In genomic region chr9:88437342-88438236, GRCm38 (mm10) we compare ENCODE assay signal across 9 mouse cellular contexts. TPM values are rescaled to one million over a fixed set of nuclear protein-coding genes. Genes with fewer than 3 reads are reported as not detected.
A peak's percentile ranks its signal among the peaks of the same experiment; 100 is the strongest.
DNase-seq lines count a peak whose midpoint lies in the region; ATAC-seq lines count a peak whose summit lies in the region.
"Had no signal": no experiment of that assay in that cellular context is flagged by ENCODE, and none has a peak within 500 bp of the region (broad histone marks: within the 10 kb centered on the region; RNA-seq: fewer than 3 reads in every experiment).

No protein-coding gene starts in this region.

- peak overlapping the region; percentile 87 for H3K4me2 ChIP-seq in lung, embryonic 15.5 days
- peak overlapping the region; percentile 67 for H3K4me2 ChIP-seq in neural tube, embryonic 14.5 days (ENCODE audit: low read depth, low read length)

- peak overlapping the region; percentile 71 for H3K9ac ChIP-seq in lung, embryonic 15.5 days
- peak overlapping the region; percentile 78 for H3K9ac ChIP-seq in neural tube, embryonic 14.5 days (replicated peaks; ENCODE audit: low read depth, low read length)

- H3K9me3 ChIP-seq in lung, embryonic 15.5 days, result no peaks in the 10 kb centered on the region
- no peaks in the 10 kb centered on the region for H3K9me3 ChIP-seq in neural tube, embryonic 14.5 days (ENCODE audit: control insufficient read depth, low read length)

- H3K36me3 ChIP-seq in lung, embryonic 15.5 days, result 0 out of 2 replicates have a peak, but pooled peaks cover 3% of the 10 kb centered on the region
- no peaks in the 10 kb centered on the region for H3K36me3 ChIP-seq in neural tube, embryonic 14.5 days (ENCODE audit: control insufficient read depth, insufficient read depth, low read length)

- no peaks in the 10 kb centered on the region for H3K27me3 ChIP-seq in lung, embryonic 15.5 days
- H3K27me3 ChIP-seq in neural tube, embryonic 14.5 days (ENCODE audit: control insufficient read depth, insufficient read depth, low read length), result no peaks in the 10 kb centered on the region

- H3K27ac ChIP-seq in lung, embryonic 15.5 days, result peak overlapping the region; percentile 93; the same call in 1 of the 2 replicates
- no peak overlapping the region; the same call in 1 of the 2 replicates for H3K27ac ChIP-seq in neural tube, embryonic 14.5 days (ENCODE audit: low read depth, low read length)

- no peak for ATAC-seq in lung, embryonic 15.5 days (ENCODE audit: borderline replicate concordance, extremely low read depth, low FRiP score, low TSS enrichment)
- peak; percentile 19 for ATAC-seq in inflammation-experienced regulatory T-cells, adult 6 months
- ATAC-seq in neural tube, embryonic 14.5 days (ENCODE audit: low read depth), result no peak

- H3K4me1 ChIP-seq in lung, embryonic 15.5 days, result 0 out of 2 replicates have a peak, but pooled peaks cover 8% of the 10 kb centered on the region
- H3K4me1 ChIP-seq in neural tube, embryonic 14.5 days (ENCODE audit: control insufficient read depth, insufficient read depth, low read length), result no peaks in the 10 kb centered on the region; the same call in 1 of the 2 replicates

- H3K4me3 ChIP-seq in lung, embryonic 15.5 days, result peak overlapping the region; percentile 68
- H3K4me3 ChIP-seq in neural tube, embryonic 14.5 days (ENCODE audit: low read depth, low read length), result peak overlapping the region; percentile 71

- 42% methylated on average over 10 of the region's 10 CpGs for WGBS in lung, embryonic 15.5 days
- WGBS in neural tube, embryonic 14.5 days, result 58% methylated on average over 10 of the region's 10 CpGs

- DNase-seq in lung, postnatal 36 days, result no peak
- peak; percentile 5 for DNase-seq in brain, adult 2 months (ENCODE audit: low read depth, low spot score)
- DNase-seq in ovary, postnatal 36 days (ENCODE audit: low spot score), result no peak
- DNase-seq in yolk sac, embryonic 10.5 days (ENCODE audit: low spot score), result no peak
- no peak for DNase-seq in right cerebral cortex, postnatal 4 days

RNA-seq across cellular contexts. Expression of gene Snx14, which starts 1.2 kb away (rescaled TPM):
- polyA plus RNA-seq in lung, embryonic 15.5 days (2015; fragmentation: Nextera tagmentation; extraction: Ambion mirVana), result 26.3 and 27.5 TPM in 2 replicates
- polyA plus RNA-seq in inflammation-experienced regulatory T-cells, adult 6 months (2017; shearing (Covaris generic)), result 10 to 100 TPM; 39.9 to 44.0 (median 43.0) TPM
- 31.6 and 34.9 TPM in 2 replicates for polyA plus RNA-seq in neural tube, embryonic 14.5 days (2014; fragmentation: Nextera tagmentation; extraction: Ambion mirVana)

RNA-seq across cellular contexts. Expression of gene Gm20537, which starts 18.8 kb away (rescaled TPM):
- polyA plus RNA-seq in lung, embryonic 15.5 days (2015; fragmentation: Nextera tagmentation; extraction: Ambion mirVana), result 0.62 TPM in 1 of 2 replicates, not detected in the other
- under 1 TPM in 2 of 3 experiments, not detected in 1; 0.89 to 0.94 TPM for polyA plus RNA-seq in inflammation-experienced regulatory T-cells, adult 6 months (2017; shearing (Covaris generic))
- polyA plus RNA-seq in neural tube, embryonic 14.5 days (2014; fragmentation: Nextera tagmentation; extraction: Ambion mirVana), result 0.46 and 0.57 TPM in 2 replicates
- polyA plus RNA-seq: gonadal fat pad, adult 2 months had no signal

RNA-seq across cellular contexts. Expression of gene Syncrip, which starts 44.8 kb away (rescaled TPM):
- 96.0 and 108 TPM in 2 replicates for polyA plus RNA-seq in lung, embryonic 15.5 days (2015; fragmentation: Nextera tagmentation; extraction: Ambion mirVana)
- polyA plus RNA-seq in inflammation-experienced regulatory T-cells, adult 6 months (2017; shearing (Covaris generic)), result 100 to 1,000 TPM; 101 to 143 (median 101) TPM
- polyA plus RNA-seq in neural tube, embryonic 14.5 days (2014; fragmentation: Nextera tagmentation; extraction: Ambion mirVana), result 86.6 and 87.8 TPM in 2 replicates
